Mouse (Mus musculus) CH12.LX (cell line): ENCODE measurements around the gene 4921511M17Rik.
"Not testable (repeated sequence)": the region's sequence is repeated elsewhere in the genome, so short reads cannot be mapped to it uniquely, and the experiment has no call there.

Experiments used
- CTCF ChIP-seq, 2 experiments: IDR thresholded peaks in 1 of 2; conservative IDR thresholded peaks in 1 of 2; 2 replicates each; pipeline ENCODE4 v1.5.1; 2011 to 2012; ENCODE audit warnings: low read depth in 2 of 2, low read length in 2 of 2, improper control_type of control experiment in 1 of 2, inconsistent platforms in 1 of 2, mild to moderate bottlenecking in 1 of 2, moderate library complexity in 1 of 2
- GABPA ChIP-seq: IDR thresholded peaks from 2 replicates; pipeline ENCODE4 v1.6.1; 2012; ENCODE audit warnings: low read depth, low read length, improper control_type of control experiment, inconsistent platforms; ENCODE audit not compliant: insufficient replicate concordance
- IRF4 ChIP-seq: IDR thresholded peaks from 2 replicates; pipeline ENCODE4 v1.6.1; 2014; ENCODE audit warnings: low read depth, mild to moderate bottlenecking, inconsistent platforms, low read length, improper control_type of control experiment
- MAX ChIP-seq: IDR thresholded peaks from 2 replicates; pipeline ENCODE4 v1.6.1; 2011; ENCODE audit warnings: low read length, improper control_type of control experiment
- MYC ChIP-seq: IDR thresholded peaks from 2 replicates; pipeline ENCODE4 v1.6.1; 2011; ENCODE audit warnings: low read depth, mild to moderate bottlenecking, improper control_type of control experiment, low read length
- NRF1 ChIP-seq: IDR thresholded peaks from 2 replicates; pipeline ENCODE4 v1.6.1; 2014; ENCODE audit warnings: low read depth, mild to moderate bottlenecking, inconsistent platforms, low read length, improper control_type of control experiment, moderate library complexity
- POLR2A ChIP-seq: IDR thresholded peaks from 2 replicates; pipeline ENCODE4 v1.6.1; 2011; ENCODE audit warnings: low read depth, mild to moderate bottlenecking, improper control_type of control experiment, low read length
- SIN3A ChIP-seq: IDR thresholded peaks from 2 replicates; pipeline ENCODE4 v1.6.1; 2012; ENCODE audit warnings: low read length, improper control_type of control experiment, inconsistent platforms
- TBP ChIP-seq: conservative IDR thresholded peaks from 2 replicates; pipeline ENCODE4 v1.6.1; 2011; ENCODE audit warnings: low read depth, low read length, improper control_type of control experiment
- ZC3H11A ChIP-seq: IDR thresholded peaks from 2 replicates; pipeline ENCODE4 v1.6.1; 2012; ENCODE audit warnings: low read depth, mild to moderate bottlenecking, inconsistent platforms, low read length, improper control_type of control experiment
- ZNF384 ChIP-seq: IDR thresholded peaks from 2 replicates; pipeline ENCODE4 v1.6.1; 2012; ENCODE audit warnings: low read depth, low read length, improper control_type of control experiment, inconsistent platforms

GRCm38 (mm10) chrX:154033727-154034126 is at the start of gene 4921511M17Rik:
- not testable (repeated sequence) for TF ChIP-seq IRF4; CTCF (conservative IDR thresholded peaks at IDR 0.05 in 1 of 2, IDR thresholded peaks at IDR 0.05 in 1 of 2; ENCODE audit: low read depth in 2 of 2, low read length in 2 of 2); MAX; ZC3H11A; TBP; MYC; ZNF384; POLR2A; SIN3A; GABPA; NRF1
